Mouse (Mus musculus): Measurements from ENCODE around the gene Ttbk1. TPM values are rescaled to one million over a fixed set of nuclear protein-coding genes. Genes with fewer than 3 reads are reported as not detected.

Gene Ttbk1
- polyA plus RNA-seq, 1 experiment from 2014 or later, result 2.6 TPM

DNA sequence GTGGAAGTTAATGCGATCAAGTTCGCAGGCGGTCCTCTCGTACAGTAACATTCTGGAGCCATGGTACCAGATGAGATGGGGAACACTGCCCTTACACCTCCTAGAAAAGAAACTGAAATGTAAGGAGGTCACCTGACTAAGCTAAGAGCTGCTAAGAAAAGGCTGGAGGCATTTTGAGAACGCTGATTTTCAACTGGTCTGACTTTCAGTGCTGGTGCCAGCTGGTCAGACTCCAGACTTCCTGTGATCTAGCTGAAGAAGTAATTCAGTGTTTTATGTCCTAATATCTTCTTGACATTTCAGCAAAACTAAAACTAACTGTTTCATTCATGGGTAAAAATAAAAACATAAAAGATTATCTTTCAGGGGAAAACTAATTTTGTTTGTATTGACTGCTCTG lies 68.8 kb downstream of the Ttbk1 start:
- DNase-seq (ENCODE audit: low spot score, missing footprints), result no peak
- Histone ChIP-seq H3K4me1 (ENCODE audit: control insufficient read depth, insufficient read depth, low read length) (no peaks in the 10 kb centered on the region), H3K27me3 (ENCODE audit: control insufficient read depth, insufficient read depth, low read length) (no peaks in the 10 kb centered on the region), H3K36me3 (ENCODE audit: control insufficient read depth, insufficient read depth, low read length) (0 out of 2 replicates have a peak, but pooled peaks cover 3% of the 10 kb centered on the region), H3K4me3 (ENCODE audit: low read depth, low read length) (no peak overlapping the region), H3K9me3 (ENCODE audit: control insufficient read depth, low read length) (no peaks in the 10 kb centered on the region), H3K27ac (ENCODE audit: low read depth, low read length) (no peak overlapping the region), H3K4me2 (no peak overlapping the region), H3K9ac (ENCODE audit: low read length) (no peak overlapping the region)
- no peak for ATAC-seq (ENCODE audit: low FRiP score)
- WGBS, result 87% methylated on average over 5 of the region's 5 CpGs

DNA sequence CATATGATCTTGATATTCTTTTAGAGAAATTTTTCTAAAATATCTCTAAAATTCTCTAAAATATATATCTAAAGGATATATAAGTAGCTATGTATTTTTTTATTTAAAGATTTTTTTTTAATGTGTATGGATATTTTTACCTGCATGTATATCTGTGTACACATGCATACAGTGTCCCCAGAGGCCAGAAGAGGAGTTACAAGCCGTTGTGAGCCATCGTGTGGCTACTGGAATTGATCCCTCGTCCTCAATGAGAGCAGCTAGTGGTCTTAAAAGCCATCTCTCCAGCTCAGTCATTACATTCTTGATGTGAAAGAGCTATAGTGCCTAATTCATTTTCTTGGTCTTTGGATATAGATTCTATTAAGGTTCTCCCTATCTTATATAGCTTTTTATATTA lies 79.0 kb downstream of the Ttbk1 start:
- no peaks in the 10 kb centered on the region for H3K27me3 ChIP-seq (ENCODE audit: control insufficient read depth, insufficient read depth, low read length)
- WGBS, result 36% methylated on average over 3 of the region's 3 CpGs
- no peak overlapping the region for H3K4me3 ChIP-seq (ENCODE audit: low read depth, low read length)
- DNase-seq (ENCODE audit: low spot score, missing footprints), result peak; percentile 26
- no peak for ATAC-seq (ENCODE audit: low FRiP score)
- H3K36me3 ChIP-seq (ENCODE audit: control insufficient read depth, insufficient read depth, low read length), result peaks cover 21% of the 10 kb centered on the region
- H3K4me1 ChIP-seq (ENCODE audit: control insufficient read depth, insufficient read depth, low read length), result no peaks in the 10 kb centered on the region
- H3K9ac ChIP-seq (ENCODE audit: low read length), result no peak overlapping the region
- no peak overlapping the region for H3K4me2 ChIP-seq
- H3K27ac ChIP-seq (ENCODE audit: low read depth, low read length), result no peak overlapping the region
- no peaks in the 10 kb centered on the region for H3K9me3 ChIP-seq (ENCODE audit: control insufficient read depth, low read length)

DNA sequence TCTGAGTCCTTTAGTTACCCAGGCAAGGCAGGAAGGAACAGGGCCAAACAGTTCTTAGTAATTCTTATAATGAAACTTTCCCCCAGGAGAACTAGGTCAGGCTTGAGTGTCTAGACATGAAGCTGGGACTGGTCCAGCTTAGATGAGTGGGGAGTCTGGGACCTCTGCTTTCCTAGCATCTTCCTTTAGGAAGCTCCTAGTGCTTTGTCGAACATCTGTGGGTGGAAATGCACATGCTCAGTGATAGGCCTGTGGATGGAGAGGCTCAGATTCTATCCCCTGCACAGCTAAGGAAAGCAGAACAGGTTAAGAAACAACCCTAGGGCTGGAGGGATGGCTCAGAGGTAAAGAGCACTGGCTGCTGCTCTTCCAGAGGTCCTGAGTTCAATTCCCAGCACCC lies 92.8 kb downstream of the Ttbk1 start:
- no peak overlapping the region for H3K9ac ChIP-seq (ENCODE audit: low read length)
- peaks cover 7% of the 10 kb centered on the region; the same call in 1 of the 2 replicates for H3K36me3 ChIP-seq (ENCODE audit: control insufficient read depth, insufficient read depth, low read length)
- no peaks in the 10 kb centered on the region for H3K27me3 ChIP-seq (ENCODE audit: control insufficient read depth, insufficient read depth, low read length)
- DNase-seq (ENCODE audit: low spot score, missing footprints) (no peak), ATAC-seq (ENCODE audit: low FRiP score) (no peak)
- no peak overlapping the region for H3K27ac ChIP-seq (ENCODE audit: low read depth, low read length)
- no peaks in the 10 kb centered on the region for H3K9me3 ChIP-seq (ENCODE audit: control insufficient read depth, low read length)
- H3K4me2 ChIP-seq, result no peak overlapping the region
- H3K4me1 ChIP-seq (ENCODE audit: control insufficient read depth, insufficient read depth, low read length), result no peaks in the 10 kb centered on the region
- 75% methylated on average over 1 of the region's 1 CpGs for WGBS
- H3K4me3 ChIP-seq (ENCODE audit: low read depth, low read length), result no peak overlapping the region

DNA sequence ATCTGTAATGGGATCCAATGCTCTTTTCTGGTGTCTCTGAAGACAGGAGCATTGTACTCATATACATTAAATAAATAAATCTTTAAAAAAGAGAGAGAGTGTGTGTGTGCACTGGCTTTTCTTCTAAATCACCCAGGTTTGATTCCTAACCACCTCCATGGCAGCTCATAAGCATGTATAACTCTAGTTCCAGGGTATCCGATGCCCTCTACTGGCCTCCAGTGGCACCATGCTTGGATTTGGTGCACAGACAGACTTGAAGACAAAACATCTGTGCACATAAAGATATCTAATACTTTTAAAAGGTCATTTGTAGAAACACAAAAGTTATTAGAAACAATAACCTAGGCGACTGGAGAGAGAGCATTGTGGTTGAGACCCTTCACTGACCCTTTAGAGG lies 94.5 kb downstream of the Ttbk1 start:
- Histone ChIP-seq H3K36me3 (ENCODE audit: control insufficient read depth, insufficient read depth, low read length) (peaks cover 8% of the 10 kb centered on the region), H3K27ac (ENCODE audit: low read depth, low read length) (no peak overlapping the region), H3K4me2 (no peak overlapping the region), H3K4me3 (ENCODE audit: low read depth, low read length) (no peak overlapping the region), H3K4me1 (ENCODE audit: control insufficient read depth, insufficient read depth, low read length) (no peaks in the 10 kb centered on the region), H3K9ac (ENCODE audit: low read length) (no peak overlapping the region), H3K9me3 (ENCODE audit: control insufficient read depth, low read length) (no peaks in the 10 kb centered on the region), H3K27me3 (ENCODE audit: control insufficient read depth, insufficient read depth, low read length) (no peaks in the 10 kb centered on the region)
- ATAC-seq (ENCODE audit: low FRiP score) (no peak), DNase-seq (ENCODE audit: low spot score, missing footprints) (no peak)
- 51% methylated on average over 2 of the region's 2 CpGs for WGBS

Other genes with a start within 250 kb of the Ttbk1 start
- gene Polr1c, start 239.6 kb downstream of the Ttbk1 start, polyA plus RNA-seq (2014; fragmentation: Nextera tagmentation; extraction: Ambion mirVana), result 108 and 114 TPM in 2 replicates
- gene Yipf3, start 239.6 kb downstream of the Ttbk1 start, polyA plus RNA-seq (2014; fragmentation: Nextera tagmentation; extraction: Ambion mirVana), result 57.9 and 67.6 TPM in 2 replicates
- gene Lrrc73, start 234.1 kb downstream of the Ttbk1 start, polyA plus RNA-seq (2014; fragmentation: Nextera tagmentation; extraction: Ambion mirVana), result 2.9 and 3.4 TPM in 2 replicates
- gene Tjap1, start 204.6 kb downstream of the Ttbk1 start, polyA plus RNA-seq (2014; fragmentation: Nextera tagmentation; extraction: Ambion mirVana), result 43.8 and 51.0 TPM in 2 replicates
- 0.30 and 0.42 TPM in 2 replicates for gene Dlk2, start 190.3 kb downstream of the Ttbk1 start, polyA plus RNA-seq (2014; fragmentation: Nextera tagmentation; extraction: Ambion mirVana)
- gene Abcc10, start 159.3 kb downstream of the Ttbk1 start, polyA plus RNA-seq (2014; fragmentation: Nextera tagmentation; extraction: Ambion mirVana), result 4.5 and 5.0 TPM in 2 replicates
- gene Zfp318, start 103.9 kb downstream of the Ttbk1 start, polyA plus RNA-seq (2014; fragmentation: Nextera tagmentation; extraction: Ambion mirVana), result 14.0 and 14.8 TPM in 2 replicates
- gene Crip3, start 58.7 kb downstream of the Ttbk1 start, polyA plus RNA-seq (2014; fragmentation: Nextera tagmentation; extraction: Ambion mirVana), result 0.55 and 0.85 TPM in 2 replicates
- not detected in 2 replicates for gene Slc22a7, start 49.2 kb downstream of the Ttbk1 start, polyA plus RNA-seq (2014; fragmentation: Nextera tagmentation; extraction: Ambion mirVana)
- 71.7 and 77.2 TPM in 2 replicates for gene Dnph1, start 9.0 kb upstream of the Ttbk1 start, polyA plus RNA-seq (2014; fragmentation: Nextera tagmentation; extraction: Ambion mirVana)
- gene Cul9, start 58.7 kb upstream of the Ttbk1 start, polyA plus RNA-seq (2014; fragmentation: Nextera tagmentation; extraction: Ambion mirVana), result 2.6 and 4.1 TPM in 2 replicates
- 3.6 and 6.0 TPM in 2 replicates for gene Srf, start 68.5 kb upstream of the Ttbk1 start, polyA plus RNA-seq (2014; fragmentation: Nextera tagmentation; extraction: Ambion mirVana)
- 16.7 and 19.5 TPM in 2 replicates for gene Ptk7, start 141.8 kb upstream of the Ttbk1 start, polyA plus RNA-seq (2014; fragmentation: Nextera tagmentation; extraction: Ambion mirVana)
- 26.6 and 29.8 TPM in 2 replicates for gene Klc4, start 158.3 kb upstream of the Ttbk1 start, polyA plus RNA-seq (2014; fragmentation: Nextera tagmentation; extraction: Ambion mirVana)
- gene Mrpl2, start 158.6 kb upstream of the Ttbk1 start, polyA plus RNA-seq (2014; fragmentation: Nextera tagmentation; extraction: Ambion mirVana), result 97.8 and 100 TPM in 2 replicates
- gene Cul7, start 162.7 kb upstream of the Ttbk1 start, polyA plus RNA-seq (2014; fragmentation: Nextera tagmentation; extraction: Ambion mirVana), result 26.2 and 26.8 TPM in 2 replicates
- 53.4 and 60.0 TPM in 2 replicates for gene Rrp36, start 186.7 kb upstream of the Ttbk1 start, polyA plus RNA-seq (2014; fragmentation: Nextera tagmentation; extraction: Ambion mirVana)
- 185 and 192 TPM in 2 replicates for gene Mea1, start 191.1 kb upstream of the Ttbk1 start, polyA plus RNA-seq (2014; fragmentation: Nextera tagmentation; extraction: Ambion mirVana)
- gene Klhdc3, start 193.2 kb upstream of the Ttbk1 start, polyA plus RNA-seq (2014; fragmentation: Nextera tagmentation; extraction: Ambion mirVana), result 103 and 109 TPM in 2 replicates
- 106 and 110 TPM in 2 replicates for gene Ppp2r5d, start 217.4 kb upstream of the Ttbk1 start, polyA plus RNA-seq (2014; fragmentation: Nextera tagmentation; extraction: Ambion mirVana)
- gene Pex6, start 223.8 kb upstream of the Ttbk1 start, polyA plus RNA-seq (2014; fragmentation: Nextera tagmentation; extraction: Ambion mirVana), result 12.8 and 16.5 TPM in 2 replicates
- 0.37 and 0.82 TPM in 2 replicates for gene Gnmt, start 241.5 kb upstream of the Ttbk1 start, polyA plus RNA-seq (2014; fragmentation: Nextera tagmentation; extraction: Ambion mirVana)